Comparison of ENCODE assay signal across 9 mouse cellular contexts in genomic region chr3:98106590-98107313, GRCm38 (mm10). TPM values are rescaled to one million over a fixed set of nuclear protein-coding genes. Genes with fewer than 3 reads are reported as not detected.
A peak's percentile ranks its signal among the peaks of the same experiment; 100 is the strongest.
DNase-seq lines count a peak whose midpoint lies in the region; ATAC-seq lines count a peak whose summit lies in the region.
"Had no signal": no experiment of that assay in that cellular context is flagged by ENCODE, and none has a peak within 500 bp of the region (broad histone marks: within the 10 kb centered on the region; RNA-seq: fewer than 3 reads in every experiment).

No protein-coding gene starts in this region.

- H3K4me2 ChIP-seq in hindbrain, embryonic 15.5 days = no peak overlapping the region
- H3K4me2 ChIP-seq in midbrain, embryonic 15.5 days = no peak overlapping the region

- peaks cover 3% of the 10 kb centered on the region; the same call in 1 of the 2 replicates for H3K36me3 ChIP-seq in hindbrain, embryonic 15.5 days
- H3K36me3 ChIP-seq in midbrain, embryonic 15.5 days (replicated peaks) = no peaks in the 10 kb centered on the region; the same call in 1 of the 2 replicates

- ATAC-seq in hindbrain, embryonic 15.5 days (ENCODE audit: low FRiP score, low read depth) = peak; percentile 88
- peak; percentile 87 for ATAC-seq in midbrain, embryonic 15.5 days (replicated peaks)
- no peak for ATAC-seq in erythroblast, adult 5-6 weeks (replicated peaks; ENCODE audit: low FRiP score, poor library complexity, severe bottlenecking)

- no peak overlapping the region for H3K9ac ChIP-seq in hindbrain, embryonic 15.5 days
- no peak overlapping the region for H3K9ac ChIP-seq in midbrain, embryonic 15.5 days

- H3K9me3 ChIP-seq in hindbrain, embryonic 15.5 days = no peaks in the 10 kb centered on the region
- H3K9me3 ChIP-seq in midbrain, embryonic 15.5 days = no peaks in the 10 kb centered on the region

- WGBS in hindbrain, embryonic 15.5 days = 49% methylated on average over 12 of the region's 12 CpGs
- 49% methylated on average over 12 of the region's 12 CpGs for WGBS in midbrain, embryonic 15.5 days

- no peaks in the 10 kb centered on the region for H3K27me3 ChIP-seq in hindbrain, embryonic 15.5 days
- H3K27me3 ChIP-seq in midbrain, embryonic 15.5 days (replicated peaks) = no peaks in the 10 kb centered on the region

- peak overlapping the region; percentile 67 for H3K27ac ChIP-seq in hindbrain, embryonic 15.5 days (replicated peaks)
- peak overlapping the region; percentile 51 for H3K27ac ChIP-seq in midbrain, embryonic 15.5 days

- H3K4me1 ChIP-seq in hindbrain, embryonic 15.5 days (replicated peaks) = peaks cover 30% of the 10 kb centered on the region
- peaks cover 31% of the 10 kb centered on the region for H3K4me1 ChIP-seq in midbrain, embryonic 15.5 days

- DNase-seq in frontal cortex, adult 2 months (ENCODE audit: extremely low spot score in 1 of 2, low spot score in 1 of 2) = peak; percentile 14 to 48
- no peak for DNase-seq in frontal cortex, postnatal 25 days (ENCODE audit: low spot score in 2 of 2)
- peak; percentile 71 for DNase-seq in 3T3-L1 (ENCODE audit: low read depth, low spot score)
- DNase-seq in fibroblast of lung, adult 2 months (ENCODE audit: low read depth) = peak; percentile 88
- DNase-seq in c-Kit-positive CD71-positive TER-119-positive erythroid progenitor cells, embryonic 14.5 days (ENCODE audit: low spot score) = no peak

- no peak overlapping the region for H3K4me3 ChIP-seq in hindbrain, embryonic 15.5 days
- no peak overlapping the region for H3K4me3 ChIP-seq in midbrain, embryonic 15.5 days

RNA-seq across cellular contexts. Expression of gene Adam30, which starts 53.7 kb away (rescaled TPM):
- not detected in 2 replicates for polyA plus RNA-seq in frontal cortex, adult 2 months (2012; rRNA removed)
- not detected in 2 replicates for polyA plus RNA-seq in hindbrain, embryonic 15.5 days (2015; fragmentation: Nextera tagmentation; extraction: Ambion mirVana)
- not detected in 2 replicates for polyA plus RNA-seq in midbrain, embryonic 15.5 days (2015; fragmentation: Nextera tagmentation; extraction: Ambion mirVana)
- total RNA-seq in erythroblast, adult 5-6 weeks (2015; ENCODE audit: low replicate concordance) = not detected in 2 replicates
- total RNA-seq in erythroblast, adult 5-6 weeks (2017; ENCODE audit: low replicate concordance) = 0.09 TPM in 1 of 2 replicates, not detected in the other
- total RNA-seq: left cerebral cortex, adult 8-10 months had no signal

Comparison
In these comparisons a context has a peak if more than half of its experiments do, and no peak if none do; other contexts are left out.
1. DNase-seq: peak in frontal cortex, adult 2 months (2 of 2), 3T3-L1 (single experiment) and fibroblast of lung, adult 2 months (single experiment); none in frontal cortex, postnatal 25 days (0 of 2) and c-Kit-positive CD71-positive TER-119-positive erythroid progenitor cells, embryonic 14.5 days (single experiment).